Mouse (Mus musculus) CD4-positive, CD25-positive, alpha-beta regulatory T cell, adult 4 months (primary cell): ENCODE results near the gene Wnt9a. TPM values are rescaled to one million over a fixed set of nuclear protein-coding genes. Genes with fewer than 3 reads are reported as not detected.
"Not testable (repeated sequence)": the region's sequence is repeated elsewhere in the genome, so short reads cannot be mapped to it uniquely, and the experiment has no call there.

ENCODE experiments used
- ATAC-seq: one replicate; pipeline ENCODE4 v1.8.0; 2017
- polyA plus RNA-seq, 2 experiments: library from polyadenylated mRNA; unstranded; fragments of 100-300 nt; shearing (Covaris generic); gene quantifications; one replicate each; pipeline ENCODE4 v1.2.1; 2017

Wnt9a gene
- polyA plus RNA-seq, result not detected

DNA sequence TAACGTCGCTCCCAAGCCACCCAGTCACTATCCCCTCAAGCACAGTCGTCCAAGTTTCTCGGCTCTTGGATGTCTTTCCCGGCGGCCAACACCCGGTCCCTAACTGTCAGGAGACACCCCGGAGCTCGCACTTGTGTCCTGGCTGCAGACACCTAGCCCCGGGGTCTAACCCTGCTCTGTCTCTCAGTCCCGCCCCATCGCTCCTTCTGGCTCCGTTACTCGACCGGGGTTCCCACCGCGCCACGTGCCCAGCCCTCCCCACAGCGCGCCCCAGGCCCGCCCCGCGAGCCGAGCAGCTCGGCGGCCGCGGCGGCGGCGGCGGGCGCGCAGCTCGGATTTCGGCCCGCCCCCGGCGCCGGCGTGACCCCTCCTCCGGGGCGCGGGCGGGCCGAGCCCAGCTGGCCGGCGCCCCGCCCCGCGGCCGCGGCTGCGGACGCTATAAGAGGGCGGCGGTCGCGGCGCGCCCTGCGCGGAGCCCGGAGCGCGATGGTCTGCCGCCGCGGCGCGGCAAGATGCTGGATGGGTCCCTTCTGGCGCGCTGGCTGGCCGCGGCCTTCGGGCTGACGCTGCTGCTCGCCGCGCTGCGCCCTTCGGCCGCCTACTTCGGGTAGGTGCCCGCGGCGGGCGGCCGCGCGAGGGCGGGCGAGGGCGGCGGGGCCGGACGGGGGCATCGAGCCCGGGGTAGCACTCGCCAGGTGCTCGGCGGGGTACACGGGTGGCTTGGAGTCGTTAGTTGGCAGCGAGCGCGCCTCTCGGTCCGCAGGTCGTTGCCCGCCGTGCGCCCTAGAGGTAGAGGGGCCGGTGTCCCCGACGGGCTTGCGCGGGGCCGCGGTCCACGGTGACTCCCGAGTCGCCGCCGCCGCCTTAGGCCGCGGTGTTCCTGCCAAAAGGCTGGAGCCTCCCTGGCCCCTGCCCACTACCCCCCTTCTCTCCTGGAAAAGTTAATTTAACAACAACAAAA lies at the start of gene Wnt9a:
Wnt9a (plus strand) TSS at position 468 of the 961 bp plus-strand sequence.
- no peak for ATAC-seq

GRCm38 (mm10) chr11:59259647-59260046 lies 47.1 kb upstream of the Wnt9a start:
- no peak for ATAC-seq

DNA sequence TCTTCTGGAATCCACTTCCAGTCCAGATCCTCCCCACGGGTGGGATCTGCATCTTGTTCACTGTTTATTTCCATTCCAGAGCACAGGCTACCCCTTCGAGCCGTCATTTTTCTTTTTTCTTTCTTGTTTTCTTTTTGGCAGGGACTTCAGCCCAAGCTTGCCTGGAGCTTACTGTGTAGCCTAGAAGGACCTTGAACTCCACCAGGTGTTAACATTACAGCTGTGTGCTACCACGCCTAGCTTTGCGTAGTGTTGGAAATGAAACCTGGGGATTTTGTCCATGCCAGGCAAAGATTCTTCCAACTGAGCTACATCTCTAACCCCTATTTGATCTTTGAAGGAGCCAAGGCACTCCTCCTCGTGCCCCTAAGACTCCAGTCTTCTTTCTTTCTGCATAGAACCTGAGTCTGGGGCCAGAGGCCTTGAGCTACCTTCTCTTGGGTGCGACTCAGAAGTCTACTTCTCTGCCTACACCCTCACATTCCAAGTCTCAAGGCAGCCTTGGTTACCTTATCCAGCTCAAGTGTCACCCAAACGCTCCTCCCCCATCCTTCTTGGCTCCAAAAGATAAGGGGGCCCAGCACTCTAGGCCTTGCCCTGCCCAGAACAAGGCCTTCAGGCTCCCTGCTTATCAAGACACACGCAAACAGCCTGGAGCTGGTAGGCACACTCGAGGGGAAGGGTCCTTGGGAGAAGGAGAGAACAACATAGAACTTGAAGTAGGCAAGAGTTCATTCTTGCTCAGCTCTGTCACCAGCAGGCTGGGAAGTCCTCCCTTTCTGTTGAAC lies 45.8 kb upstream of the Wnt9a start:
- ATAC-seq, result no peak

- no peak for ATAC-seq
These were observed 44.4 kb upstream of the Wnt9a start for GRCm38 (mm10) chr11:59262308-59262707.

GRCm38 (mm10) chr11:59263870-59264563 lies 42.7 kb upstream of the Wnt9a start:
- no peak for ATAC-seq

DNA sequence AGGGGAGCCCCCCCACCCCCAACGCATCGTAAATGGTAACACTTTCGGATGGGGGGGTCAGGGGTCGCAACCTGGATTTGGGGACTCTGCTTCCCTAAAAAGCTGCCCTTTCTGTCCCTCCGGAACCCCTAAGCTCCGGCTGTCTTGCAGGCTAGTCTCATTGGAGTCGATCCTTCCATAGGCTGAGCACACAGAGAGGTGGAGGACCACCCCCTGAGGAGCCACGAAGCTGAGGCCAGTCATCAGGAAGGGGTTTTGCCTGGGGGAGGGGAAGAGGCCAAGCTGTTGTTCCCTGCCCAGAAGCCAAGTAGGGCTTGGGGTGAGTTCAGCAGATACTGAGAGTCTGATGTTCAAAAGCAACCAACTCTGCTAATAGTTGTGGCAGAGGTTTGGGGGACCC lies 42.1 kb upstream of the Wnt9a start:
- no peak for ATAC-seq

- ATAC-seq, result no peak
These were observed 41.4 kb upstream of the Wnt9a start for GRCm38 (mm10) chr11:59265154-59265813.

GRCm38 (mm10) chr11:59266727-59267126 lies 40.0 kb upstream of the Wnt9a start:
- ATAC-seq, result no peak

GRCm38 (mm10) chr11:59274184-59274583 lies 32.5 kb upstream of the Wnt9a start:
- ATAC-seq, result no peak

DNA sequence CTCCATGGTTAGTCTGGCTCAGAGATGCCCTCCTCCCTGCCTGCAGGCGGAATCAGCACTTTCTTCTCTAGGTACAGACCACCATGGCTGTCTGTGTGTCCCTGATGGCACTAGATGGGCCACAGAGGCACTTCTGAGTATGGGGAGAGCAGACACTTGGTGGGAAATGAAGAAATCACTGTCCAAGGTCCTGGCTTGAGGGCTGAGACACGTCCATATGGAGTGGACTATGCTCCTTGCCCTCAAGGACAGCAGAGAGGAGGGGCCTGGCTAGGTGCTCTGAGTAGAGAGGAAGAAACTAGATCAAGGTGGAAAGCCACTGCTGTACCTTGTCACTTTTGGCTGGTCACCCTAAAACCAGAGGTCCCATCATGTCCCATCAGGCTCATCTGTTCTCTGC lies 29.9 kb upstream of the Wnt9a start:
- ATAC-seq, result no peak

DNA sequence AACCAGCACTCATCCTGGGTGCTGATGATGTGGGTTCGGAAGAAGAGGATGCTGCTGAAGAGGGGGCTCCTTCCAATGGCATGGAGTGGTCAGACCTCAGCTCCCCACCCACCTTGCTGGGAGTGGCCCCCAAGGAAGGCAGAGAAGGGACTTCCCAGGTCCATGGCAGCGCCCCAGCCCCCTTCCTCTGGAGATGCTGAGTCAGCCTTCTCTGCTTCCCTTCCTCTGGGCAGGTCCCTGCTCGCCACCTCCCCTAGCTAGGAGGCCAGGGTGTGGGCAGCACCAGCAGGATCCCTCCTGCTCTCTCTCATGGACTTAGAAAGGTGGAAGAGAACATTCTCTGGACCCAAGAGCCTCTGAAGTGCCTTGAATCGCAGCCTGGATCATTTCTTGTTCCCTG lies 28.7 kb upstream of the Wnt9a start:
- no peak for ATAC-seq

- ATAC-seq, result no peak
These were observed 24.6 kb upstream of the Wnt9a start for GRCm38 (mm10) chr11:59282111-59282510.

DNA sequence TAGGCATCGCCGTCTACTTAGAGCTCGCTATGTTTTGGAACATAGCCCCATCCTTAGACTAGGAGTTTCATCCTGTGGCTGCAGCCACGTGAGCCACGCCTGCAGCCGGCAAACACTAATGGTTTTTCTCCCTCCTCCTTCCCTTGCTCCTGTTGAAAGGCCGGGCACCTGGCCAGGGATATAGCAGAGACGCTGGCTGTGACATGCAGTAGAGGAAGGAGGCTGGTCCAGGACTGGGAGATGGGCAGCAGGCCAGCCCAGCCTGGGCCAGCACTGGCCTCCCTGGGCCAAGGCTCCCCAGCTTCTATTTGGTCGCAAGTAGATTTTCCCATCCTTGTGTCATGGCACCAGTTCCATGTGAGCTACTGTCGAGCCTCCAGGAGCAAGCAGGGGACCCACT lies 23.8 kb upstream of the Wnt9a start:
- ATAC-seq, result no peak

DNA sequence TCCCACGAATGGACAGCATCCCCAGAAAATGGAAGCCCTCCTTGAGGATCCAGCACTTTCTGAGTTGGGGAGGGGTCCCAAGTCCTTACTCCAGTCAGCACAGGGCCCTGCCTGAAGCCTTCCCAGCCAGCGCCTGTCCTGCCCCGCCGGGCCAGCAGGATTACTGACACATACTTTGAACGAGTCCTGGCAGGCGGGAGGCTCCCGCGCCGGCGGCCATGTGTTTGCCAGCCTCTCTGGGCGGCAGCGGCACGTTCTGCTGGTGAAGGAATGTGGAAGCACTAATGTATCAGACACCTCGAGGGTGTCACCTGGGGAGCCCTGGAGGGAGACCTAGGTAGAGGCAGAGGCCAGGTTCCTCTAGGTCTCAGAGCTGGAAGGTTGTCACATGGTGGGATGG lies 22.6 kb upstream of the Wnt9a start:
- no peak for ATAC-seq

GRCm38 (mm10) chr11:59289706-59290105 lies 17.0 kb upstream of the Wnt9a start:
- no peak for ATAC-seq

DNA sequence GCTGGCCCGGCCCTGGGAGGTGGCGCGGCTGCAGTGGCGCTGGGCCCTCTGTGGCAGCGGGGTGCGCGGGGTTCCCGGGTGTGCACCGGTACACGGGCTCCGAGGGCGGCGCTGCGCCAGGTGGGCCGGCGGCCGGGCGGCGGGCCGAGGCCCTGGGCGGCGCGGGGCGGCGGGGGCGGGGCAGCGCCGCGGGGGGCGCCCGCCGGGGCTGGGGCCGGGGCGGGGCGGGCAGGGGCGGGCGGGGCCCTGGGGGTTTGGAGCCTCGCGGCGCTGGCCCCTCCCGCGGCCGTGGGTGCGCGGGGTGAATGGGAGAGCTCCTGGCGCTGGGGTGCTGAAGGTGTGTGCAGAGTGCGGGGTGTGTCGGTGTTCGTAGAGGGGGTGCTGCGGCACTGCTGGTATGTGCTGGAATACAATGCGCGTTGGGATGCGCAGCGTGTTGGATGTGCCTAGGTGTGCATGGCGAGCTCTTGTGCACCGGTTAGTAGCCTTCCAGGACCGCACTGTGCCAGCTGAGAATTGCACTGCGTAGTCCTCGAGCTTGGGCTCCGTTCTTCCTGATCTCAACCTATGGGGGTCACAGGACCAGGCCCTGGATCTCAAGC lies 15.9 kb upstream of the Wnt9a start, which contains the start of gene Wnt3a:
Wnt3a (minus strand) TSS at position 51 of the 602 bp plus-strand sequence.
- ATAC-seq, result no peak

DNA sequence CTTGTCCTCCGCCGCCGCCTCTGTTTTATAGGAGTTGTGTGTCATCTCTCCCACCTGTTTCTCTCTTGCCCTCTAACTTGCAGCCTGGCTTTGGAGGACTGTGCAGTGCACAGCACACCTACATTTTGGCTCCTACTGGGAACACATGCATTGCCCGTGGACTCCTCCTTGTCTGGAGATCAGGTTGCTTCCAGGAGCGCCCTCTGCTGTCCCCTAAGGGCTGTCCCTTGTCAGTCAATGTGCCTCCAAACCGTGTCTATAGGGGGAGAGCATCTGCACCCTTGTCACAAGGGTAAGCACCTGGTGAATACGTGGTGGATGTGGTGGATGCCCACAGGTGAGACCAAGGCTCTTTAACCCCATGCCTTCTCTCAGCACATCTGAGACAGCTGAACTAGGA lies 13.1 kb upstream of the Wnt9a start:
- ATAC-seq, result no peak

DNA sequence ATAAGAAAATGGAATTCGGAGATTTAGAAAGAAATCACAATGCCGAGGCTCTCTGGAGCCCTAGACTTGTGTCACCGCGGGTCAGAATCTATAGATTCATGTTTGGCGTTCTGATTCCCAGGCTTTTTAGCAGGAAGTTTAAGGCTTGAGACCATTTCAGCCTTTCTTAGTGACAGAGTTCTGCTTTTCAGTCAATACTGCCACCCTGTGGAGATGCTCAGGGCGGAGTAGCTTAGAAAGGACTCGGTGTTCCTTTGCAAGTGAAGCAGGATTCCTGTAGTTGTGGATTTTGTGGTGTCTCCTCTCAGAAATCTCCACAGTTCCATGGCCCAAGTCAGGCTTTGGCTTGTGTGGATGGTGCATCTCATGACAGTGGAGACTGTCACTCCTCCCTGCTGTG lies 8.8 kb upstream of the Wnt9a start:
- ATAC-seq, result no peak

DNA sequence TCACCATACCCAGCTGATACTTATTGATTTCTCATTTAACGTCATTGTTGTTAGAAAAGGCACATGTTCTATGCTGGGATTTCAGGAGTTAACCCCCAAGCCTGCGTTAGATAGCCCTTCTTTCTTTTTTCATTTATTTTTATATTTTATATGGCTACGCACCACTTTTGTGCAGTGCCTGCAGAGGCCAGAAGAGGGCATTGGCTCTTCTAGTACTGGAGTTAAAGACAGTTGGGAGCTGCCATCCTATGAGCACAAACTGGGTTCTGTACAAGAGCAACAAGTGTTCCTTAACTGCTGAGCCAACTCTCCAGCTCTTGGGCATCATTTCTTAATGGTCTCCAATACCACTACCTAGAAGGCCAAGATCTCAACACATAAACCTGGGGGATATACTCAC lies 6.5 kb upstream of the Wnt9a start:
- no peak for ATAC-seq

GRCm38 (mm10) chr11:59301053-59301452 lies 5.7 kb upstream of the Wnt9a start:
- ATAC-seq, result not testable (repeated sequence)

- no peak for ATAC-seq
These were observed 3.8 kb upstream of the Wnt9a start for GRCm38 (mm10) chr11:59302700-59303569.
